Mouse (Mus musculus) MN1 (cell line): ENCODE results near the gene Ppfibp1.

Experiments
- DNase-seq: peaks from one replicate; pipeline ENCODE4 v3.0.0-alpha.2; 2016; ENCODE audit warnings: low spot score

Gene Ppfibp1

GRCm38 (mm10) chr6:146995878-146996277, 107.6 kb downstream of the Ppfibp1 start:
- no peak for DNase-seq

GRCm38 (mm10) chr6:146997006-146997405, 108.7 kb downstream of the Ppfibp1 start:
- no peak for DNase-seq

- DNase-seq: no peak
Observed at GRCm38 (mm10) chr6:146998710-146999109, 110.4 kb downstream of the Ppfibp1 start.

- no peak for DNase-seq
Observed at GRCm38 (mm10) chr6:146999302-146999701, 111.0 kb downstream of the Ppfibp1 start.

GRCm38 (mm10) chr6:146999755-147000154, 111.5 kb downstream of the Ppfibp1 start:
- no peak for DNase-seq

- peak; percentile 22 for DNase-seq
Observed at GRCm38 (mm10) chr6:147008148-147008547, 119.9 kb downstream of the Ppfibp1 start.

GRCm38 (mm10) chr6:147010358-147010757, 122.1 kb downstream of the Ppfibp1 start:
- DNase-seq: no peak

- no peak for DNase-seq
Observed at GRCm38 (mm10) chr6:147010811-147011520, 122.7 kb downstream of the Ppfibp1 start.

GRCm38 (mm10) chr6:147011555-147011954, 123.3 kb downstream of the Ppfibp1 start:
- no peak for DNase-seq

GRCm38 (mm10) chr6:147011977-147012376, 123.7 kb downstream of the Ppfibp1 start:
- DNase-seq: no peak

- DNase-seq: no peak
Observed at GRCm38 (mm10) chr6:147013546-147013945, 125.3 kb downstream of the Ppfibp1 start.

GRCm38 (mm10) chr6:147017906-147018305, 129.6 kb downstream of the Ppfibp1 start:
- DNase-seq: no peak

- DNase-seq: no peak
Observed at GRCm38 (mm10) chr6:147018364-147018763, 130.1 kb downstream of the Ppfibp1 start.

GRCm38 (mm10) chr6:147021181-147021580, 132.9 kb downstream of the Ppfibp1 start:
- DNase-seq: no peak

- no peak for DNase-seq
Observed at GRCm38 (mm10) chr6:147022375-147023132, 134.3 kb downstream of the Ppfibp1 start.

GRCm38 (mm10) chr6:147023133-147023395, 134.8 kb downstream of the Ppfibp1 start:
- DNase-seq: no peak

- no peak for DNase-seq
Observed at GRCm38 (mm10) chr6:147023568-147023967, 135.3 kb downstream of the Ppfibp1 start.

- no peak for DNase-seq
Observed at GRCm38 (mm10) chr6:147024761-147025160, 136.5 kb downstream of the Ppfibp1 start.

- DNase-seq: no peak
Observed at GRCm38 (mm10) chr6:147028396-147028795, 140.1 kb downstream of the Ppfibp1 start.

- no peak for DNase-seq
Observed at GRCm38 (mm10) chr6:147029591-147029990, 141.3 kb downstream of the Ppfibp1 start.

GRCm38 (mm10) chr6:147030096-147030885, 142.0 kb downstream of the Ppfibp1 start:
- DNase-seq: no peak

- no peak for DNase-seq
Observed at GRCm38 (mm10) chr6:147032303-147032925, 144.1 kb downstream of the Ppfibp1 start, which contains the start of gene Rep15. Gene Rep15, plus strand, starts transcription at chr6:147032584.
